Mouse (Mus musculus) layer of hippocampus, adult 2 months (tissue): ENCODE results near the gene Myh3. TPM values are rescaled to one million over a fixed set of nuclear protein-coding genes. Genes with fewer than 3 reads are reported as not detected.

Source experiments
- DNase-seq, 2 experiments: peaks; one replicate each; pipeline ENCODE4 v3.0.0; 2022; ENCODE audit warnings: low spot score in 2 of 2
- H3K27ac ChIP-seq: fragments of 200-600 bp; 2 replicates; pipeline ENCODE4 v1.8.1; 2022
- H3K4me3 ChIP-seq: fragments of 200-600 bp; 2 replicates; pipeline ENCODE4 v1.8.1; 2022; ENCODE audit warnings: mild to moderate bottlenecking
- CTCF ChIP-seq: fragments of 200-600 bp; conservative IDR thresholded peaks from 2 replicates; pipeline ENCODE4 v1.8.1; 2022; ENCODE audit warnings: antibody characterized with exemption, mild to moderate bottlenecking, moderate library complexity
- long read RNA-seq, 2 experiments: library from polyadenylated mRNA; stranded (forward); transcript quantifications; one replicate each; pipeline ENCODE4 v2.0.0; 2021; ENCODE audit warnings: borderline mapping rate in 2 of 2
- total RNA-seq, 2 experiments: library from RNA; stranded (reverse); gene quantifications; 2 replicates each; pipeline ENCODE4 v1.2.3; 2021

Myh3 gene
- total RNA-seq: under 1 TPM; 0.67 to 0.91 TPM
- long read RNA-seq, experiment 1, partial matches to known transcripts: 1 of 3 reads
- long read RNA-seq, experiment 1, other reads (novel, unspliced or antisense): 2 of 3 reads
- long read RNA-seq, experiment 2, partial matches to known transcripts: 0 of 4 reads
- long read RNA-seq, experiment 2, other reads (novel, unspliced or antisense): 4 of 4 reads

GRCm38 (mm10) chr11:67078000-67078399 is at the start of gene Myh3:
Myh3 (plus strand) TSS chr11:67078300.
- TF ChIP-seq CTCF: no peak
- Histone ChIP-seq H3K27ac (no peak within 1 kb of the TSS), H3K4me3 (no peak within 1 kb of the TSS)
- no peak for DNase-seq

- TF ChIP-seq CTCF: peak; percentile 18; the same call in 1 of the 2 replicates
- DNase-seq: no peak
Observed at GRCm38 (mm10) chr11:67030904-67031602, 47.0 kb upstream of the Myh3 start.

GRCm38 (mm10) chr11:67031603-67031915 is 46.5 kb upstream of the Myh3 start:
- no peak overlapping the region for H3K27ac ChIP-seq
- no peak overlapping the region for H3K4me3 ChIP-seq
- no peak for TF ChIP-seq CTCF
- no peak for DNase-seq

More at GRCm38 (mm10) chr11:67030904-67031602, 47.0 kb upstream of the Myh3 start:
- H3K27ac ChIP-seq: no peak overlapping the region
- no peak overlapping the region for H3K4me3 ChIP-seq

GRCm38 (mm10) chr11:67034775-67035485 is 43.2 kb upstream of the Myh3 start:
- no peak for TF ChIP-seq CTCF
- Histone ChIP-seq H3K27ac (no peak overlapping the region), H3K4me3 (no peak overlapping the region)

GRCm38 (mm10) chr11:67036229-67036628 is 41.9 kb upstream of the Myh3 start:
- Histone ChIP-seq H3K27ac (no peak overlapping the region), H3K4me3 (no peak overlapping the region)
- TF ChIP-seq CTCF: no peak
- DNase-seq: no peak

More at GRCm38 (mm10) chr11:67034775-67035485, 43.2 kb upstream of the Myh3 start:
- no peak for DNase-seq

- no peak overlapping the region for H3K4me3 ChIP-seq
- TF ChIP-seq CTCF: no peak
- H3K27ac ChIP-seq: no peak overlapping the region
- no peak for DNase-seq
Observed at GRCm38 (mm10) chr11:67036892-67037291, 41.2 kb upstream of the Myh3 start.

- DNase-seq: no peak
- peak; percentile 59 for TF ChIP-seq CTCF
- no peak overlapping the region for H3K27ac ChIP-seq
Observed at GRCm38 (mm10) chr11:67039799-67040198, 38.3 kb upstream of the Myh3 start.

GRCm38 (mm10) chr11:67040483-67040882 is 37.6 kb upstream of the Myh3 start:
- H3K27ac ChIP-seq: no peak overlapping the region
- H3K4me3 ChIP-seq: no peak overlapping the region
- no peak for DNase-seq
- no peak for TF ChIP-seq CTCF

More at GRCm38 (mm10) chr11:67039799-67040198, 38.3 kb upstream of the Myh3 start:
- no peak overlapping the region for H3K4me3 ChIP-seq

- TF ChIP-seq CTCF: no peak
- no peak for DNase-seq
Observed at GRCm38 (mm10) chr11:67043007-67043406, 35.1 kb upstream of the Myh3 start.

GRCm38 (mm10) chr11:67044959-67045358 is 33.1 kb upstream of the Myh3 start:
- H3K27ac ChIP-seq: no peak overlapping the region
- no peak for DNase-seq
- no peak for TF ChIP-seq CTCF
- H3K4me3 ChIP-seq: no peak overlapping the region

More at GRCm38 (mm10) chr11:67043007-67043406, 35.1 kb upstream of the Myh3 start:
- Histone ChIP-seq H3K4me3 (no peak overlapping the region), H3K27ac (no peak overlapping the region)

GRCm38 (mm10) chr11:67047199-67047598 is 30.9 kb upstream of the Myh3 start:
- TF ChIP-seq CTCF: no peak
- no peak overlapping the region for H3K27ac ChIP-seq
- no peak for DNase-seq

GRCm38 (mm10) chr11:67048496-67048895 is 29.6 kb upstream of the Myh3 start:
- DNase-seq: no peak
- Histone ChIP-seq H3K27ac (no peak overlapping the region), H3K4me3 (no peak overlapping the region)
- no peak for TF ChIP-seq CTCF

More at GRCm38 (mm10) chr11:67047199-67047598, 30.9 kb upstream of the Myh3 start:
- no peak overlapping the region for H3K4me3 ChIP-seq

- TF ChIP-seq CTCF: peak; percentile 22; the same call in 1 of the 2 replicates
- Histone ChIP-seq H3K27ac (no peak overlapping the region), H3K4me3 (no peak overlapping the region)
- DNase-seq: no peak
Observed at GRCm38 (mm10) chr11:67049256-67049655, 28.8 kb upstream of the Myh3 start.
